Comparison of ENCODE assay signal across 8 mouse cellular contexts in genomic region chr11:106037418-106037751, GRCm38 (mm10). TPM values are rescaled to one million over a fixed set of nuclear protein-coding genes. Genes with fewer than 3 reads are reported as not detected.
DNase-seq lines count a peak whose midpoint lies in the region; ATAC-seq and TF ChIP-seq lines count a peak whose summit lies in the region.

No protein-coding gene starts in this region.

- peak; percentile 9; the same call in 1 of the 2 replicates for ATAC-seq in heart, embryonic 12.5 days (ENCODE audit: insufficient number of reproducible peaks, low FRiP score)
- ATAC-seq in embryonic facial prominence, embryonic 14.5 days (ENCODE audit: low read depth), result no peak; the same call in 1 of the 2 replicates
- ATAC-seq in liver, embryonic 11.5 days (replicated peaks; ENCODE audit: low FRiP score), result peak; percentile 7; the same call in 1 of the 2 replicates

- no peak for DNase-seq in heart, postnatal 36 days
- peak; percentile 92 for DNase-seq in R1 (ENCODE audit: low read depth, low spot score)
- DNase-seq in embryonic facial prominence, embryonic 14.5 days (ENCODE audit: low spot score), result peak; percentile 72
- DNase-seq in induced T-regulatory cell, adult 2 months (ENCODE audit: low read depth), result peak; percentile 54
- no peak for DNase-seq in liver, embryonic 11.5 days (ENCODE audit: low spot score)
- DNase-seq in urinary bladder, postnatal 14 days (ENCODE audit: low spot score), result no peak

- TF ChIP-seq CTCF in olfactory bulb, adult 2 months (IDR thresholded peaks at IDR 0.05; ENCODE audit: insufficient read depth, low read depth, low read length), result no peak

- no peaks in the 10 kb centered on the region for H3K9me3 ChIP-seq in heart, embryonic 12.5 days (replicated peaks)
- no peaks in the 10 kb centered on the region for H3K9me3 ChIP-seq in embryonic facial prominence, embryonic 14.5 days (ENCODE audit: control insufficient read depth, low read length)
- no peaks in the 10 kb centered on the region for H3K9me3 ChIP-seq in liver, embryonic 11.5 days (ENCODE audit: control insufficient read depth, low read length)

- H3K27ac ChIP-seq in heart, embryonic 12.5 days (ENCODE audit: poor library complexity, severe bottlenecking), result peak overlapping the region; percentile 92
- H3K27ac ChIP-seq in embryonic facial prominence, embryonic 14.5 days (replicated peaks; ENCODE audit: low read depth, low read length), result peak overlapping the region; percentile 88
- H3K27ac ChIP-seq in liver, embryonic 11.5 days (ENCODE audit: low read depth, low read length), result peak overlapping the region; percentile 81
- H3K27ac ChIP-seq in olfactory bulb, adult 2 months (ENCODE audit: insufficient read depth, low read depth, low read length), result peak overlapping the region; percentile 74

- 0% methylated on average over 13 of the region's 13 CpGs for WGBS in heart, embryonic 12.5 days
- 0% methylated on average over 13 of the region's 13 CpGs for WGBS in embryonic facial prominence, embryonic 14.5 days
- WGBS in liver, embryonic 11.5 days, result 0% methylated on average over 13 of the region's 13 CpGs
- under 1% methylated on average over 13 of the region's 13 CpGs for WGBS in olfactory bulb, adult 2 months

- H3K4me3 ChIP-seq in heart, embryonic 12.5 days, result peak overlapping the region; percentile 99
- H3K4me3 ChIP-seq in embryonic facial prominence, embryonic 14.5 days (ENCODE audit: low read depth, low read length), result peak overlapping the region; percentile 98
- H3K4me3 ChIP-seq in liver, embryonic 11.5 days (ENCODE audit: low read depth, low read length), result peak overlapping the region; percentile 91
- peak overlapping the region; percentile 82 for H3K4me3 ChIP-seq in olfactory bulb, adult 2 months (ENCODE audit: insufficient read depth, low read depth, low read length)

- no peaks in the 10 kb centered on the region for H3K27me3 ChIP-seq in heart, embryonic 12.5 days (replicated peaks)
- no peaks in the 10 kb centered on the region for H3K27me3 ChIP-seq in embryonic facial prominence, embryonic 14.5 days (replicated peaks; ENCODE audit: control insufficient read depth, insufficient read depth, low read length)
- H3K27me3 ChIP-seq in liver, embryonic 11.5 days (replicated peaks; ENCODE audit: control insufficient read depth, insufficient read depth, low read length), result no peaks in the 10 kb centered on the region

- peak overlapping the region; percentile 98 for H3K4me2 ChIP-seq in heart, embryonic 12.5 days
- H3K4me2 ChIP-seq in embryonic facial prominence, embryonic 14.5 days (ENCODE audit: low read depth, low read length), result peak overlapping the region; percentile 91
- peak overlapping the region; percentile 95 for H3K4me2 ChIP-seq in liver, embryonic 11.5 days

- TF ChIP-seq POLR2A in olfactory bulb, adult 2 months (IDR thresholded peaks at IDR 0.05; ENCODE audit: insufficient read depth, low read depth, low read length), result no peak

- intact Hi-C loops in heart, postnatal 36 days (cut with DNase I), result no loop called here

- peak overlapping the region; percentile 96 for H3K9ac ChIP-seq in heart, embryonic 12.5 days
- peak overlapping the region; percentile 93 for H3K9ac ChIP-seq in embryonic facial prominence, embryonic 14.5 days (ENCODE audit: low read depth, low read length)
- H3K9ac ChIP-seq in liver, embryonic 11.5 days (ENCODE audit: low read depth, low read length), result peak overlapping the region; percentile 86

- peaks cover 3% of the 10 kb centered on the region; the same call in 1 of the 2 replicates for H3K36me3 ChIP-seq in heart, embryonic 12.5 days
- H3K36me3 ChIP-seq in embryonic facial prominence, embryonic 14.5 days (ENCODE audit: control insufficient read depth, insufficient read depth, low read length), result 0 out of 2 replicates have a peak, but pooled peaks cover 2% of the 10 kb centered on the region
- H3K36me3 ChIP-seq in liver, embryonic 11.5 days (ENCODE audit: control insufficient read depth, insufficient read depth, low read length), result no peaks in the 10 kb centered on the region

- peaks cover 15% of the 10 kb centered on the region for H3K4me1 ChIP-seq in heart, embryonic 12.5 days (replicated peaks)
- peaks cover 12% of the 10 kb centered on the region for H3K4me1 ChIP-seq in embryonic facial prominence, embryonic 14.5 days (ENCODE audit: control insufficient read depth, insufficient read depth, low read length)
- H3K4me1 ChIP-seq in liver, embryonic 11.5 days (replicated peaks; ENCODE audit: control insufficient read depth, insufficient read depth, low read length), result peaks cover 16% of the 10 kb centered on the region
- peaks cover 10% of the 10 kb centered on the region for H3K4me1 ChIP-seq in olfactory bulb, adult 2 months (ENCODE audit: control insufficient read depth, insufficient read depth, low read length)

RNA-seq across cellular contexts. Expression of gene Dcaf7, which starts 0.7 kb away (rescaled TPM):
- 62.7 and 69.9 TPM in 2 replicates for polyA plus RNA-seq in heart, embryonic 12.5 days (2016; fragmentation: Nextera tagmentation; extraction: Ambion mirVana)
- total RNA-seq in heart, postnatal 36 days (2021), result 10 to 100 TPM; 40.2 to 42.5 TPM
- polyA plus RNA-seq in embryonic facial prominence, embryonic 14.5 days (2014; fragmentation: Nextera tagmentation; extraction: Ambion mirVana), result 56.0 and 62.8 TPM in 2 replicates
- 53.9 and 61.2 TPM in 2 replicates for polyA plus RNA-seq in liver, embryonic 11.5 days (2014; fragmentation: Nextera tagmentation; extraction: Ambion mirVana)
- polyA plus RNA-seq in olfactory bulb, adult 2 months (2012; ENCODE audit: insufficient read depth, insufficient read length, low replicate concordance, missing spikeins), result 52.7 and 159 TPM in 2 replicates

RNA-seq across cellular contexts. Expression of gene Taco1, which starts 28.5 kb away (rescaled TPM):
- 9.0 and 11.8 TPM in 2 replicates for polyA plus RNA-seq in heart, embryonic 12.5 days (2016; fragmentation: Nextera tagmentation; extraction: Ambion mirVana)
- total RNA-seq in heart, postnatal 36 days (2021), result 10 to 100 TPM; 63.3 to 67.3 TPM
- 7.8 and 8.2 TPM in 2 replicates for polyA plus RNA-seq in embryonic facial prominence, embryonic 14.5 days (2014; fragmentation: Nextera tagmentation; extraction: Ambion mirVana)
- polyA plus RNA-seq in liver, embryonic 11.5 days (2014; fragmentation: Nextera tagmentation; extraction: Ambion mirVana), result 12.8 and 13.8 TPM in 2 replicates
- not detected in 2 replicates for polyA plus RNA-seq in olfactory bulb, adult 2 months (2012; ENCODE audit: insufficient read depth, insufficient read length, low replicate concordance, missing spikeins)

RNA-seq across cellular contexts. Expression of gene Kcnh6, which starts 29.5 kb away (rescaled TPM):
- polyA plus RNA-seq in heart, embryonic 12.5 days (2016; fragmentation: Nextera tagmentation; extraction: Ambion mirVana), result 0.19 TPM in 1 of 2 replicates, not detected in the other
- total RNA-seq in heart, postnatal 36 days (2021), result under 1 TPM in 1 of 2 experiments, not detected in 1; 0.16 TPM
- 2.5 and 2.6 TPM in 2 replicates for polyA plus RNA-seq in embryonic facial prominence, embryonic 14.5 days (2014; fragmentation: Nextera tagmentation; extraction: Ambion mirVana)
- polyA plus RNA-seq in liver, embryonic 11.5 days (2014; fragmentation: Nextera tagmentation; extraction: Ambion mirVana), result 0.12 and 0.26 TPM in 2 replicates
- polyA plus RNA-seq in olfactory bulb, adult 2 months (2012; ENCODE audit: insufficient read depth, insufficient read length, low replicate concordance, missing spikeins), result not detected in 2 replicates

RNA-seq across cellular contexts. Expression of gene Ace3, which starts 42.9 kb away (rescaled TPM):
- not detected in 2 replicates for polyA plus RNA-seq in heart, embryonic 12.5 days (2016; fragmentation: Nextera tagmentation; extraction: Ambion mirVana)
- total RNA-seq in heart, postnatal 36 days (2021), result not detected
- polyA plus RNA-seq in embryonic facial prominence, embryonic 14.5 days (2014; fragmentation: Nextera tagmentation; extraction: Ambion mirVana), result not detected in 2 replicates
- not detected in 2 replicates for polyA plus RNA-seq in liver, embryonic 11.5 days (2014; fragmentation: Nextera tagmentation; extraction: Ambion mirVana)
- not detected in 2 replicates for polyA plus RNA-seq in olfactory bulb, adult 2 months (2012; ENCODE audit: insufficient read depth, insufficient read length, low replicate concordance, missing spikeins)

RNA-seq across cellular contexts. Expression of gene Map3k3, which starts 47.0 kb away (rescaled TPM):
- 35.0 and 35.3 TPM in 2 replicates for polyA plus RNA-seq in heart, embryonic 12.5 days (2016; fragmentation: Nextera tagmentation; extraction: Ambion mirVana)
- total RNA-seq in heart, postnatal 36 days (2021), result 10 to 100 TPM; 38.7 to 44.4 TPM
- polyA plus RNA-seq in embryonic facial prominence, embryonic 14.5 days (2014; fragmentation: Nextera tagmentation; extraction: Ambion mirVana), result 30.4 and 31.9 TPM in 2 replicates
- polyA plus RNA-seq in liver, embryonic 11.5 days (2014; fragmentation: Nextera tagmentation; extraction: Ambion mirVana), result 12.8 and 17.4 TPM in 2 replicates
- polyA plus RNA-seq in olfactory bulb, adult 2 months (2012; ENCODE audit: insufficient read depth, insufficient read length, low replicate concordance, missing spikeins), result not detected in 2 replicates

Comparison
In these comparisons a context has a peak if more than half of its experiments do, and no peak if none do; other contexts are left out.
1. DNase-seq: peak in R1 (single experiment), embryonic facial prominence, embryonic 14.5 days (single experiment) and induced T-regulatory cell, adult 2 months (single experiment); none in heart, postnatal 36 days (0 of 2), liver, embryonic 11.5 days (single experiment) and urinary bladder, postnatal 14 days (single experiment).
2. Peak in every context shown above with its lines, with median percentiles within 50 percentile points of each other: H3K27ac ChIP-seq, H3K4me2 ChIP-seq, H3K4me3 ChIP-seq and H3K9ac ChIP-seq.